Mouse (Mus musculus) lung, postnatal 0 days (tissue): Measurements from ENCODE around the gene Tle6.

ENCODE experiments used
- CTCF ChIP-seq: IDR thresholded peaks from 2 replicates; pipeline ENCODE4 v1.5.1; 2016; ENCODE audit warnings: antibody characterized with exemption, mild to moderate bottlenecking
- EP300 ChIP-seq: IDR thresholded peaks from 2 replicates; pipeline ENCODE4 v1.6.1; 2016; ENCODE audit warnings: antibody characterized with exemption, mild to moderate bottlenecking, control low read depth

GRCm38 (mm10) chr10:81604019-81604967 is 3.4 kb upstream of the Tle6 start:
- TF ChIP-seq CTCF (no peak), EP300 (no peak)
